Mouse (Mus musculus) heart, adult 2 months (tissue): ENCODE measurements at regions not wholly inside any gene's neighbourhood (a gene's known extent, or its start where the extent isn't known, plus 50 kb on each side); places are given as distances from the start of the nearest gene placed in this dataset.

ENCODE experiments used
- CTCF ChIP-seq: fragments of 200-600 bp; IDR thresholded peaks from 2 replicates; pipeline ENCODE4 v1.8.1; 2022; ENCODE audit warnings: antibody characterized with exemption, mild to moderate bottlenecking, moderate library complexity
- EP300 ChIP-seq: fragments of 200-500 bp; IDR thresholded peaks from 2 replicates; pipeline ENCODE4 v1.6.1; 2011; ENCODE audit warnings: low read depth, low read length, control low read depth; ENCODE audit not compliant: insufficient read depth
- POLR2A ChIP-seq: fragments of 200-500 bp; IDR thresholded peaks from 2 replicates; pipeline ENCODE4 v1.6.1; 2011; ENCODE audit warnings: mild to moderate bottlenecking, low read depth, low read length, control low read depth; ENCODE audit not compliant: insufficient read depth

DNA sequence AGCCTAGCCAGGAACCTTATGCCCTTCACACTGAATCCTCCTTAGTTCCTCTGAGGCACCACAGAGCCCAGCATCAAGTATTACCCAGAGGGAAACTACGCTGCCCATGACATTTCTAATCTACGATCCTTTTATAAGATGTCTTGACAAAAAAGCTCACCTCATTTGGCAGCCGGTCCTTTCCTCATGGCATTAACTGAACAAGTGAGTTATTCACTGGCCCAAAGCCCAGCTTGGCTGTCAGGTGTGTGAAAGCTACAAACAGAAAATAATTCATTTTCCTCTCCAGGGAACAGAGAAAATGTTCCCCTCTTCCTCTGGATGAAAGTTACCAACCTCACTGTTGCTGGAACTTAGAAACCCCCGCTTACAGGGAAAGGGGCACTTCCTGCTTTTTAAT, 135.7 kb upstream of the Npy start:
- TF ChIP-seq CTCF: no peak
- no peak for TF ChIP-seq POLR2A
- no peak for TF ChIP-seq EP300
